Mouse (Mus musculus) kidney, adult 2 months (tissue): ENCODE data around the gene Ccdc169. TPM values are rescaled to one million over a fixed set of nuclear protein-coding genes. Genes with fewer than 3 reads are reported as not detected.
"Not testable (repeated sequence)": the region's sequence is repeated elsewhere in the genome, so short reads cannot be mapped to it uniquely, and the experiment has no call there.

ENCODE experiments used
- DNase-seq: peaks from one replicate; pipeline ENCODE4 v3.0.0; 2021
- H3K27ac ChIP-seq: fragments of 200-500 bp; 2 replicates; pipeline ENCODE4 v1.5.1; 2012; ENCODE audit warnings: low read depth, low read length, control low read depth, inconsistent platforms; ENCODE audit not compliant: insufficient read depth
- H3K27me3 ChIP-seq: fragments of 200-500 bp; replicated peaks from 2 replicates; pipeline ENCODE4 v1.6.1; 2012; ENCODE audit warnings: mild to moderate bottlenecking, moderate library complexity, low read length, inconsistent platforms; ENCODE audit not compliant: control insufficient read depth, insufficient read depth
- H3K36me3 ChIP-seq: fragments of 200-500 bp; 2 replicates; pipeline ENCODE4 v1.6.1; 2012; ENCODE audit warnings: mild to moderate bottlenecking, moderate library complexity, low read length, inconsistent platforms; ENCODE audit not compliant: control insufficient read depth, insufficient read depth
- H3K4me1 ChIP-seq: fragments of 200-500 bp; 2 replicates; pipeline ENCODE4 v1.6.1; 2011; ENCODE audit warnings: low read length; ENCODE audit not compliant: control insufficient read depth, insufficient read depth
- H3K4me3 ChIP-seq: fragments of 200-500 bp; 2 replicates; pipeline ENCODE4 v1.5.1; 2011; ENCODE audit warnings: mild to moderate bottlenecking, low read depth, low read length, control low read depth; ENCODE audit not compliant: insufficient read depth
- CTCF ChIP-seq: fragments of 200-500 bp; conservative IDR thresholded peaks from 2 replicates; pipeline ENCODE4 v1.5.1; 2011; ENCODE audit warnings: low read depth, mild to moderate bottlenecking, control low read depth, low read length, moderate library complexity, mixed read lengths; ENCODE audit not compliant: insufficient read depth, insufficient read length
- POLR2A ChIP-seq: fragments of 200-500 bp; IDR thresholded peaks from one replicate; pipeline ENCODE4 v1.6.1; 2011; ENCODE audit warnings: low read depth, low read length, control low read depth
- WGBS: fragments of 180-500 bp; shearing (Covaris S2); methylation state at CpG from one replicate; pipeline ENCODE4 v1.1.7; 2018; 5-methylcytosine and 5-hydroxymethylcytosine counted together
- polyA plus RNA-seq: library from polyadenylated mRNA; depleted of rRNA; stranded (reverse); fragments of >200 nt; gene quantifications from 2 replicates; pipeline ENCODE4 v1.2.3, GENCODE M21; 2012

The Ccdc169 gene
- polyA plus RNA-seq, 1 experiment, result 0.16 TPM

DNA sequence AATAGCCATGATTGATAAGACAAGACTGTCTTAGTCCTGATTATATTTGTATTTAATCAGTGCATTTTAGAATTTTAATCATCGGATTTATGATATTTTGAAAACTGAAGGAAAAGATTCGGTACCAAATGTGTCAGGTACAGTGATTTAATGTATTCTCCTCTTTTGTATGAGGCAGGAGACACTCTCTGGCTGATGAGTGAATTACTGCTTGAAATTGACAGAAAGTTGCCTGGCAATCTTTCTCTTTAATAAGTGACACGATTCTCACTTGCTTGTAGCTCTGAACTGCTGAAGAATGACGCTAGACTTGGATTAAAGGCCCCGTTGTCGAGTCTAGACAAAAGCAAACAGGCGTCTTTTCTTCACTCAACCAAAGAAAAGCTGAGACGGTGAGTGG is 57.7 kb downstream of the Ccdc169 start:
- no peak overlapping the region for H3K27ac ChIP-seq
- 77% methylated on average over 8 of the region's 8 CpGs for WGBS
- no peak overlapping the region for H3K4me3 ChIP-seq
- no peak for DNase-seq
- no peak for TF ChIP-seq CTCF
- TF ChIP-seq POLR2A, result no peak
- no peaks in the 10 kb centered on the region for H3K4me1 ChIP-seq
- H3K36me3 ChIP-seq, result no peaks in the 10 kb centered on the region
- H3K27me3 ChIP-seq, result no peaks in the 10 kb centered on the region

DNA sequence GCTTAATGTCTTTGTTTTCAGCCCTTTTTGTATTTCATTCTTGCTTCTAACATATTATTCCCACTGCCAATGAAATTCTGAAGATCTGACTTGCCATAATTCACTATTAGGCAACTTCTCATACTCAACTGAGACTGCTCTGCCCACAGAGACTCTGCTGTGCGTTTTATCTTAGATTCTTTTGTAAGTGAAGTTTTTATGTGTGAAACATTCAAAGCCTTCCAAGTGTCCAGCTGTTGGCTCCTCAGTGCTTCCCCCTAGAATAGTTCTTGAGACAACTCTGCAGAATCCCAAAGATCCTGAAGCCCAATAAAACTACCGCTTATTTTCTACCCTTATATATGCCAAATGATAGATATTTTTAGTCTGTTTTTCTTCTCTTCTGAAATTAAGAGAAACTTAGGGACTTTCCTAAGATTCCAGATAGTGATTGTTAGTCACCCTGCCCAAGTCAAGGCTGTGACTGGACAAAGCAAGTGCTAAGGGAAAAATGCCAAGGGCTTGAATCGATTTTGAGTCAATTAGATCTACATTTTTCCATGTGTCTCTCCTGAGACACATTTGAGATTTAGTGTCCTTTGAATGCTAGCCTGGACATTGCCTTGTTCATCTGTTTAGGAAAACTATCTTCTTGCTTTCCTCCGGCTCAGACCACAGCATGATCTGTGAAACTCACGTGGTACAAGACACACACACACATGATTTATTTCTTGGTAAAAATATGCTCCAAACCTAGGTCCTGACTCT is 58.6 kb downstream of the Ccdc169 start:
- Histone ChIP-seq H3K27me3 (no peaks in the 10 kb centered on the region), H3K4me1 (no peaks in the 10 kb centered on the region), H3K4me3 (no peak overlapping the region), H3K27ac (no peak overlapping the region), H3K36me3 (no peaks in the 10 kb centered on the region)
- DNase-seq, result no peak
- TF ChIP-seq CTCF (no peak), POLR2A (no peak)
- WGBS, result 67% methylated on average over 5 of the region's 5 CpGs

DNA sequence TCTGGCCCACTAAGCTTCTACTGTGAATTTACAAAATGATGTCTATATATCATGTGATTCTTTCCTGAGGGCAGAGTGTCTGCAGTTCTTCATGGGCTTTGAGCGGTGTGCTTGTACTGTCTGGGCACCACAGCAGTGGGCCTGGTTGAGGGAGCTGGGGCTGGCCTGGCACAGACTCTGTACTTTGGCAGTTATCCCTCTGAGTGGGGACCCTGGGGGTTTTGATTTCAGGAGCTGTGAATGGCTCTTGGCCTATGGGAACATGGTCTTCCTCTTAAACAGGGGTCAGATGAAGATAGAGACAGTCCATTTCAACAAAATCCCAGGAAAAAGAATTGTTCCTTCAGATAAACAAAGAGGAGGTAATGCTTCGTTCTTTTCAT is 59.2 kb downstream of the Ccdc169 start:
- 88% methylated on average over 2 of the region's 2 CpGs for WGBS
- H3K27ac ChIP-seq, result no peak overlapping the region
- no peak overlapping the region for H3K4me3 ChIP-seq
- no peaks in the 10 kb centered on the region for H3K27me3 ChIP-seq
- H3K36me3 ChIP-seq, result no peaks in the 10 kb centered on the region
- DNase-seq, result no peak
- no peak for TF ChIP-seq CTCF
- no peak for TF ChIP-seq POLR2A
- H3K4me1 ChIP-seq, result no peaks in the 10 kb centered on the region

DNA sequence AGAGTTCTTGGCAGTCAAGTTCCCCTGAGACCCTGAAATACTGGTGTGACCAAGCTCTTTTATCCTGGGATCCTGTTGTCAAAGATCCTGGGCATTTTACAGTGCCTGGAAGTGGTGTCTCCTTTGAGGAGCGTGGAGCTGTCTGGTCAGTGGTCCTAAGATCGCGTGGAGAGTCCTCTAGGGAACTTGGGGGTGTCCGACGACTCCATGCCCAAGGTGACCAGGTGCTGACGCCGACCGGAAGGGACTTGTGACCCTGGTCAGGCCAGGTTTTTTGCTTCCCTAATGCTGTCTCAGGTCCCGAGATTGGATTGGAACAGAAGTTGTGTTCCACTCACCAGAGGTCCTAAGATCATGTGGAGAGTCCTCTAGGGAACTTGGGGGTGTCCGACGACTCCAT is 66.5 kb downstream of the Ccdc169 start:
- not testable (repeated sequence) for H3K36me3 ChIP-seq, H3K4me3 ChIP-seq, H3K4me1 ChIP-seq, DNase-seq, H3K27me3 ChIP-seq, H3K27ac ChIP-seq
- WGBS, result 91% methylated on average over 11 of the region's 11 CpGs

DNA sequence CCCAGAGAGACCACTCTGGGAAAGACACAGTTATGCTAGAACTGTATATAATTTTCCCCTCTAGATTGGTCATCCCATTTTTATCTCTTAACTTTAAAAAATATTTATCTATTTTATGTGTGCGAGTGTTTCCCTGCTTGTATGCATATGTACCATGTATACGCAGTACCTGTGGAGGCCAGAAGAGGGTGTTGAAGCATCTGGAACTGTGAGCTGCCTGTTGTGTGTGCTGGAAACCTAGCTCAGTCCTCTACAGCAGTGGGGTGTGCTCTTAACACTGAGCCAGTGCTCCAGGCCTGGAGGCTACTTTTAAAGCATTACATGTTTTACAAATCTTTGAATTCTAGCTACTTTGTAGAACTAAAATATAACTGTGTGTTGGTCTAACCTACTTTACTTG is 69.3 kb downstream of the Ccdc169 start:
- Histone ChIP-seq H3K4me1 (no peaks in the 10 kb centered on the region), H3K36me3 (no peaks in the 10 kb centered on the region), H3K4me3 (no peak overlapping the region), H3K27me3 (no peaks in the 10 kb centered on the region), H3K27ac (no peak overlapping the region)
- no peak for TF ChIP-seq CTCF
- TF ChIP-seq POLR2A, result no peak
- no peak for DNase-seq
- 98% methylated on average over 2 of the region's 2 CpGs for WGBS

DNA sequence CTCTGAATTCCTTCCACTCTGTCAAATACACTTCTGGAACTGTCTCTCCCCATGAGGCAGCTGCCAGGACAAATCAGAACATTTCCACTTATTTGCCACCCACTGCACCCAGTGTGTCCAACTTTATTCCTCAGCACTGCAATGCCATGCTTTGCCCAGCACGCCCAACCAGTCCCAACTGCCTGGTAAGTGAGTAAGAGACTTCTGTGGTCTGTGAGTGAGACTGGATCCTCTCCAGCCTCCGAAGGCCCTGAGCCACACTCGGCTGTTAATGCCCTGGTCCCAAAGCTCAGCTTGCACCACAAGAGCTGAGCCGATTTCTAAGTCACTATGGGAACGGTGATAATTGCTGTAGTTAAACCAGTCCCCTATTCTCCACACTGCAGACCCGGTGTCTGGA is 70.5 kb downstream of the Ccdc169 start:
- Histone ChIP-seq H3K36me3 (no peaks in the 10 kb centered on the region), H3K27me3 (no peaks in the 10 kb centered on the region), H3K27ac (no peak overlapping the region), H3K4me1 (no peaks in the 10 kb centered on the region), H3K4me3 (no peak overlapping the region)
- DNase-seq, result no peak
- TF ChIP-seq POLR2A (no peak), CTCF (no peak)
- WGBS, result 52% methylated on average over 6 of the region's 6 CpGs

DNA sequence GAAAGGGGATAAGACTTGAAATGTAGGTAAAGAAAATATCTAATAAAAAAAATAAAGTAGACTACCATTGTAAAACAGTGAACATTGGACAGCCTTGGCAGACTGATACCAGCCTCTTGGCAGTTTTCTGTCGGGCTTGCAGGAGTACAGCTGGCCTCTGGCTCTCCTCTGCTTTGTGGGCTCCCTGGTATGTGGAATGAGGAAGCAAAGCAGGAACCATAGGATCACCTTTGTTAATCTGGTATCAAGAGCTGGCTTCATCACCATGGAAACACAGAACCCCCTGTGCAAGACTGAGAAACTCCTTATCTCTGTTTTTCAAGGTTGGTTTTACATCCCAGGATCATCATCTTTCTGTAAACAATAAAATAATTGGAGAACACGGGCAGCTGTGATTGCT is 75.1 kb downstream of the Ccdc169 start:
- H3K4me1 ChIP-seq, result no peaks in the 10 kb centered on the region
- TF ChIP-seq POLR2A (no peak), CTCF (no peak)
- no peaks in the 10 kb centered on the region for H3K36me3 ChIP-seq
- no peaks in the 10 kb centered on the region for H3K27me3 ChIP-seq
- H3K4me3 ChIP-seq, result no peak overlapping the region
- WGBS, result 25% methylated on average over 2 of the region's 2 CpGs
- no peak overlapping the region for H3K27ac ChIP-seq
- no peak for DNase-seq

DNA sequence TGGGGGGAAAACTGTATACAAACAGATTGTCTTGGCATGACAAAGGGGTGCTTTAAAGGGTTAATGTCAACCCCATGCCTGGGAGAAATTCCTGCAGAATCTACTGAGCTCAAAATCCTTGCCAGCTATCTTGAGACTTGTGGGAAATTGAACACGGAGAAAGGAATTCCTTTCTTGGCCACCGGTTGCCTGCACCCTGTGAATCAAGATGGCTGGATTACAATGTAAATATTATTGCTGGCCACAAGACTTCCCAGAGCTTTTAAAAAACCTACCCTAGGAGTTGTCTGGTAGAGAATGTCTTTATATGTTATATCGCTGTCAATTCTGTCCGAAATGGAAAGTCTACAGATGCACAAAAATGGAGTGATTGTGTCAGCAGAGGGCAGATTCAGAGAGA is 76.6 kb downstream of the Ccdc169 start:
- no peaks in the 10 kb centered on the region for H3K36me3 ChIP-seq
- WGBS, result 22% methylated on average over 4 of the region's 4 CpGs

More for the DNA sequence above, 76.6 kb downstream of the Ccdc169 start:
- no peak for DNase-seq
- H3K4me1 ChIP-seq, result no peaks in the 10 kb centered on the region
- H3K4me3 ChIP-seq, result no peak overlapping the region
- H3K27me3 ChIP-seq, result no peaks in the 10 kb centered on the region
- no peak overlapping the region for H3K27ac ChIP-seq
- TF ChIP-seq CTCF (no peak), POLR2A (no peak)
